Mouse (Mus musculus) heart, embryonic 10.5 days (tissue): ENCODE measurements around the gene Rhbdl3. TPM values are rescaled to one million over a fixed set of nuclear protein-coding genes. Genes with fewer than 3 reads are reported as not detected.
"Not testable (repeated sequence)": the region's sequence is repeated elsewhere in the genome, so short reads cannot be mapped to it uniquely, and the experiment has no call there.

Experiments used
- DNase-seq: peaks from one replicate; pipeline ENCODE4 v3.0.0-alpha.2; 2017; ENCODE audit warnings: low spot score
- H3K27ac ChIP-seq: fragments of 300-500 bp; sonication (generic); 2 replicates; pipeline ENCODE4 v1.5.1; 2016; ENCODE audit warnings: mild to moderate bottlenecking
- H3K27me3 ChIP-seq: fragments of 300-500 bp; sonication (generic); 2 replicates; pipeline ENCODE4 v1.6.1; 2016; ENCODE audit warnings: mild to moderate bottlenecking; ENCODE audit not compliant: poor library complexity, insufficient read depth, severe bottlenecking
- H3K36me3 ChIP-seq: fragments of 300-500 bp; sonication (generic); 2 replicates; pipeline ENCODE4 v1.6.1; 2016; ENCODE audit warnings: mild to moderate bottlenecking, moderate library complexity
- H3K4me1 ChIP-seq: fragments of 300-500 bp; sonication (generic); 2 replicates; pipeline ENCODE4 v1.6.1; 2016; ENCODE audit warnings: mild to moderate bottlenecking
- H3K4me3 ChIP-seq: fragments of 300-500 bp; sonication (generic); 2 replicates; pipeline ENCODE4 v1.5.1; 2016; ENCODE audit warnings: mild to moderate bottlenecking, moderate library complexity
- H3K9me3 ChIP-seq: fragments of 300-500 bp; sonication (generic); 2 replicates; pipeline ENCODE4 v1.6.1; 2016; ENCODE audit warnings: mild to moderate bottlenecking, moderate library complexity
- WGBS: fragments of 180-500 bp; shearing (Covaris S2); methylation state at CpG from one replicate; pipeline ENCODE4 v1.1.7; 2016; 5-methylcytosine and 5-hydroxymethylcytosine counted together
- polyA plus RNA-seq: library from polyadenylated mRNA; unstranded; fragments of >200 nt; fragmentation: Nextera tagmentation; extraction: Ambion mirVana; gene quantifications from 2 replicates; pipeline ENCODE4 v1.2.1, GENCODE M21; 2016

Gene Rhbdl3
- polyA plus RNA-seq, 1 experiment from 2014 or later = 1.2 TPM

GRCm38 (mm10) chr11:80377712-80378451, 77.2 kb downstream of the Rhbdl3 start, which contains the start of gene 5730455P16Rik:
5730455P16Rik (minus strand) TSS chr11:80378034.
- Histone ChIP-seq H3K4me3 (peak within 1 kb of the TSS; percentile 91), H3K27ac (peak within 1 kb of the TSS; percentile 95), H3K9me3 (no peaks in the 10 kb centered on the region), H3K4me1 (peaks cover 6% of the 10 kb centered on the region; the same call in 1 of the 2 replicates), H3K27me3 (no peaks in the 10 kb centered on the region), H3K36me3 (peaks cover 26% of the 10 kb centered on the region)
- DNase-seq = peak; percentile 89
- WGBS = 4% methylated on average over 42 of the region's 43 CpGs

- H3K9me3 ChIP-seq, H3K27me3 ChIP-seq, H3K4me1 ChIP-seq: not testable (repeated sequence)
- Histone ChIP-seq H3K4me3 (peak overlapping the region; percentile 91), H3K27ac (peak overlapping the region; percentile 95; the same call in 1 of the 2 replicates), H3K36me3 (peaks cover 19% of the 10 kb centered on the region)
- peak; percentile 25 for DNase-seq
- WGBS = 60% methylated on average over 2 of the region's 2 CpGs
Measured at GRCm38 (mm10) chr11:80378452-80379068, 77.8 kb downstream of the Rhbdl3 start.

GRCm38 (mm10) chr11:80379184-80379583, 78.5 kb downstream of the Rhbdl3 start:
- DNase-seq, H3K4me3 ChIP-seq, H3K27me3 ChIP-seq, H3K27ac ChIP-seq, H3K4me1 ChIP-seq, H3K9me3 ChIP-seq: not testable (repeated sequence)
- peaks cover 13% of the 10 kb centered on the region; the same call in 1 of the 2 replicates for H3K36me3 ChIP-seq
- WGBS = 94% methylated on average over 7 of the region's 7 CpGs

- H3K36me3 ChIP-seq = peaks cover 29% of the 10 kb centered on the region
- peak overlapping the region; percentile 80 for H3K4me3 ChIP-seq
- H3K9me3 ChIP-seq = no peaks in the 10 kb centered on the region
- 7% methylated on average over 12 of the region's 12 CpGs for WGBS
- H3K27ac ChIP-seq = peak overlapping the region; percentile 96
- H3K4me1 ChIP-seq = peaks cover 13% of the 10 kb centered on the region
- no peaks in the 10 kb centered on the region for H3K27me3 ChIP-seq
- DNase-seq = peak; percentile 74
Measured at GRCm38 (mm10) chr11:80382626-80383018, 81.9 kb downstream of the Rhbdl3 start.

- H3K27me3 ChIP-seq = no peaks in the 10 kb centered on the region
- peaks cover 13% of the 10 kb centered on the region for H3K4me1 ChIP-seq
- H3K4me3 ChIP-seq = peak within 1 kb of the TSS; percentile 80
- DNase-seq = peak; percentile 98
- H3K36me3 ChIP-seq = peaks cover 34% of the 10 kb centered on the region
- H3K27ac ChIP-seq = peak within 1 kb of the TSS; percentile 96
- WGBS = under 1% methylated on average over 33 of the region's 33 CpGs
- H3K9me3 ChIP-seq = no peaks in the 10 kb centered on the region
Measured at GRCm38 (mm10) chr11:80383019-80383625, 82.4 kb downstream of the Rhbdl3 start, which contains the start of gene Zfp207. Zfp207 (plus strand) TSS chr11:80383279.

GRCm38 (mm10) chr11:80383626-80384046, 82.9 kb downstream of the Rhbdl3 start:
- peak overlapping the region; percentile 80 for H3K4me3 ChIP-seq
- H3K4me1 ChIP-seq = peaks cover 13% of the 10 kb centered on the region
- under 1% methylated on average over 20 of the region's 20 CpGs for WGBS
- DNase-seq = no peak
- peak overlapping the region; percentile 96 for H3K27ac ChIP-seq
- peaks cover 39% of the 10 kb centered on the region for H3K36me3 ChIP-seq
- H3K9me3 ChIP-seq = no peaks in the 10 kb centered on the region
- H3K27me3 ChIP-seq = no peaks in the 10 kb centered on the region

- H3K27me3 ChIP-seq = no peaks in the 10 kb centered on the region
- H3K9me3 ChIP-seq = no peaks in the 10 kb centered on the region
- peaks cover 13% of the 10 kb centered on the region for H3K4me1 ChIP-seq
- no peak for DNase-seq
- peak overlapping the region; percentile 80 for H3K4me3 ChIP-seq
- H3K36me3 ChIP-seq = peaks cover 47% of the 10 kb centered on the region
- H3K27ac ChIP-seq = peak overlapping the region; percentile 96; the same call in 1 of the 2 replicates
Measured at GRCm38 (mm10) chr11:80384461-80384860, 83.7 kb downstream of the Rhbdl3 start.

GRCm38 (mm10) chr11:80385055-80385454, 84.3 kb downstream of the Rhbdl3 start:
- peaks cover 53% of the 10 kb centered on the region for H3K36me3 ChIP-seq
- peaks cover 13% of the 10 kb centered on the region for H3K4me1 ChIP-seq
- no peaks in the 10 kb centered on the region for H3K27me3 ChIP-seq
- no peak overlapping the region for H3K27ac ChIP-seq
- 62% methylated on average over 4 of the region's 4 CpGs for WGBS
- no peaks in the 10 kb centered on the region for H3K9me3 ChIP-seq
- DNase-seq = no peak
- H3K4me3 ChIP-seq = peak overlapping the region; percentile 80

- no peak for DNase-seq
- WGBS = 54% methylated on average over 2 of the region's 2 CpGs
- H3K36me3 ChIP-seq = peaks cover 70% of the 10 kb centered on the region
- peaks cover 13% of the 10 kb centered on the region for H3K4me1 ChIP-seq
- no peaks in the 10 kb centered on the region for H3K9me3 ChIP-seq
- H3K27ac ChIP-seq = no peak overlapping the region
- no peaks in the 10 kb centered on the region for H3K27me3 ChIP-seq
- no peak overlapping the region for H3K4me3 ChIP-seq
Measured at GRCm38 (mm10) chr11:80386790-80387189, 86.1 kb downstream of the Rhbdl3 start.

GRCm38 (mm10) chr11:80389885-80390284, 89.2 kb downstream of the Rhbdl3 start:
- Histone ChIP-seq H3K27me3 (no peaks in the 10 kb centered on the region), H3K9me3 (no peaks in the 10 kb centered on the region), H3K4me1 (peaks cover 10% of the 10 kb centered on the region), H3K4me3 (no peak overlapping the region), H3K27ac (no peak overlapping the region), H3K36me3 (peaks cover 98% of the 10 kb centered on the region)
- no peak for DNase-seq
- 84% methylated on average over 1 of the region's 1 CpGs for WGBS

- DNase-seq = no peak
- Histone ChIP-seq H3K4me3 (no peak overlapping the region), H3K36me3 (peaks cover 100% of the 10 kb centered on the region), H3K27ac (no peak overlapping the region), H3K9me3 (no peaks in the 10 kb centered on the region), H3K4me1 (no peaks in the 10 kb centered on the region), H3K27me3 (no peaks in the 10 kb centered on the region)
- whole genome bisulfite sequencing = 97% methylated on average over 2 of the region's 2 CpGs
Measured at GRCm38 (mm10) chr11:80391407-80392120, 90.9 kb downstream of the Rhbdl3 start.

- WGBS = 93% methylated on average over 3 of the region's 3 CpGs
- peaks cover 99% of the 10 kb centered on the region for H3K36me3 ChIP-seq
Measured at GRCm38 (mm10) chr11:80395930-80396329, 95.2 kb downstream of the Rhbdl3 start.

More at GRCm38 (mm10) chr11:80395930-80396329, 95.2 kb downstream of the Rhbdl3 start:
- H3K9me3 ChIP-seq = no peaks in the 10 kb centered on the region
- no peak overlapping the region for H3K27ac ChIP-seq
- H3K4me1 ChIP-seq = no peaks in the 10 kb centered on the region
- DNase-seq = no peak
- H3K4me3 ChIP-seq = no peak overlapping the region
- no peaks in the 10 kb centered on the region for H3K27me3 ChIP-seq
